Mouse (Mus musculus) midbrain, embryonic 14.5 days (tissue): Measurements from ENCODE around the gene Plekhg1. TPM values are rescaled to one million over a fixed set of nuclear protein-coding genes. Genes with fewer than 3 reads are reported as not detected.
A peak's percentile ranks its signal among the peaks of the same experiment; 100 is the strongest.

Source experiments
- ATAC-seq: fragments of 200-750 bp; cut with Nextera tagmentation; 2 replicates; pipeline ENCODE4 v1.8.0; 2017; ENCODE audit warnings: moderate number of reproducible peaks, moderate library complexity; ENCODE audit not compliant: low FRiP score, low TSS enrichment
- DNase-seq: peaks from one replicate; pipeline ENCODE4 v3.0.0-alpha.2; 2015
- H3K27ac ChIP-seq: fragments of 300-500 bp; sonication (generic); replicated peaks from 2 replicates; pipeline ENCODE4 v1.5.1; 2014; ENCODE audit warnings: mild to moderate bottlenecking, low read depth, low read length, moderate library complexity
- H3K27me3 ChIP-seq: fragments of 300-500 bp; sonication (generic); 2 replicates; pipeline ENCODE4 v1.6.1; 2014; ENCODE audit warnings: low read length, control low read depth, mixed read lengths; ENCODE audit not compliant: control insufficient read depth, insufficient read depth
- H3K36me3 ChIP-seq: fragments of 300-500 bp; sonication (generic); 2 replicates; pipeline ENCODE4 v1.6.1; 2014; ENCODE audit warnings: low read length, control low read depth; ENCODE audit not compliant: control insufficient read depth, insufficient read depth
- H3K4me1 ChIP-seq: fragments of 300-500 bp; sonication (generic); 2 replicates; pipeline ENCODE4 v1.6.1; 2014; ENCODE audit warnings: mild to moderate bottlenecking, antibody characterized with exemption, low read length, control low read depth; ENCODE audit not compliant: control insufficient read depth, insufficient read depth
- H3K4me2 ChIP-seq: fragments of 300-500 bp; sonication (generic); 2 replicates; pipeline ENCODE4 v1.6.1; 2014; ENCODE audit warnings: mild to moderate bottlenecking, low read length, moderate library complexity
- H3K4me3 ChIP-seq: fragments of 300-500 bp; sonication (generic); replicated peaks from 2 replicates; pipeline ENCODE4 v1.5.1; 2014; ENCODE audit warnings: low read depth, low read length
- H3K9ac ChIP-seq: fragments of 300-500 bp; sonication (generic); replicated peaks from 2 replicates; pipeline ENCODE4 v1.6.1; 2014; ENCODE audit warnings: mild to moderate bottlenecking, low read length, moderate library complexity
- H3K9me3 ChIP-seq: fragments of 300-500 bp; sonication (generic); 2 replicates; pipeline ENCODE4 v1.6.1; 2016; ENCODE audit warnings: low read length, control low read depth, mixed read lengths; ENCODE audit not compliant: control insufficient read depth
- WGBS: fragments of 180-500 bp; shearing (Covaris S2); extraction: QIAGEN DNeasy Blood & Tissue Kit; methylation state at CpG from one replicate; pipeline ENCODE4 v1.1.7; 2014; 5-methylcytosine and 5-hydroxymethylcytosine counted together
- polyA plus RNA-seq: library from polyadenylated mRNA; unstranded; fragments of >200 nt; fragmentation: Nextera tagmentation; extraction: Ambion mirVana; gene quantifications from 2 replicates; pipeline ENCODE4 v1.2.1, GENCODE M21; 2014

The Plekhg1 gene
- polyA plus RNA-seq, 1 experiment from 2014 or later: 8.9 TPM

DNA sequence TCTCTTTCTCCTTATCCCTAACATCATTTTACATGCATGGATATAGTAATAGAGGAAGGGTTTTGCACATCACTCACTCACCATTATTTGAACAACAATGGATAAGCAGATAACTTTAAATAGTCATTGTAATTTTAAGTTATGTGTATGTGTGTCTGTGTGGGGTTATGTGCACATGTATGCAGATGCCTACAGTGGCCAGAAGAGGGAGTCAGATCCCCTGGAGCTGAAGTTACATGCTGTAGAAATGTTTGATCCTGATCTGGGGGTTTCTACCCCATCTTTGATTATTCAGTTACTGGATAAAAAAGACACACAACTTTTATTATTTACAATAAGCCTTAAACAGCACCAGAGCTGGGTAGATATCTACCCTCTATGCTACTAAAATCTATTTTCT, 127.1 kb downstream of the Plekhg1 start:
- Histone ChIP-seq H3K4me2 (no peak overlapping the region), H3K27ac (no peak overlapping the region), H3K9me3 (no peaks in the 10 kb centered on the region), H3K4me3 (no peak overlapping the region), H3K9ac (no peak overlapping the region), H3K4me1 (peaks cover 12% of the 10 kb centered on the region), H3K27me3 (no peaks in the 10 kb centered on the region), H3K36me3 (no peaks in the 10 kb centered on the region)
- no peak for DNase-seq
- no peak for ATAC-seq

GRCm38 (mm10) chr10:3870828-3871227, 130.7 kb downstream of the Plekhg1 start:
- no peak overlapping the region for H3K27ac ChIP-seq
- no peak for ATAC-seq
- 97% methylated on average over 5 of the region's 5 CpGs for WGBS
- no peaks in the 10 kb centered on the region for H3K27me3 ChIP-seq
- H3K9ac ChIP-seq: no peak overlapping the region
- no peak overlapping the region for H3K4me3 ChIP-seq
- H3K4me1 ChIP-seq: no peaks in the 10 kb centered on the region
- no peak overlapping the region for H3K4me2 ChIP-seq
- DNase-seq: no peak
- H3K36me3 ChIP-seq: 0 out of 2 replicates have a peak, but pooled peaks cover 4% of the 10 kb centered on the region
- no peaks in the 10 kb centered on the region for H3K9me3 ChIP-seq

- ATAC-seq (no peak), DNase-seq (no peak)
- Histone ChIP-seq H3K9ac (no peak overlapping the region), H3K4me1 (no peaks in the 10 kb centered on the region), H3K4me2 (no peak overlapping the region), H3K9me3 (no peaks in the 10 kb centered on the region), H3K27me3 (no peaks in the 10 kb centered on the region), H3K36me3 (0 out of 2 replicates have a peak, but pooled peaks cover 4% of the 10 kb centered on the region), H3K4me3 (no peak overlapping the region), H3K27ac (no peak overlapping the region)
- 92% methylated on average over 6 of the region's 6 CpGs for WGBS
Measured at GRCm38 (mm10) chr10:3873467-3873866, 133.3 kb downstream of the Plekhg1 start.

DNA sequence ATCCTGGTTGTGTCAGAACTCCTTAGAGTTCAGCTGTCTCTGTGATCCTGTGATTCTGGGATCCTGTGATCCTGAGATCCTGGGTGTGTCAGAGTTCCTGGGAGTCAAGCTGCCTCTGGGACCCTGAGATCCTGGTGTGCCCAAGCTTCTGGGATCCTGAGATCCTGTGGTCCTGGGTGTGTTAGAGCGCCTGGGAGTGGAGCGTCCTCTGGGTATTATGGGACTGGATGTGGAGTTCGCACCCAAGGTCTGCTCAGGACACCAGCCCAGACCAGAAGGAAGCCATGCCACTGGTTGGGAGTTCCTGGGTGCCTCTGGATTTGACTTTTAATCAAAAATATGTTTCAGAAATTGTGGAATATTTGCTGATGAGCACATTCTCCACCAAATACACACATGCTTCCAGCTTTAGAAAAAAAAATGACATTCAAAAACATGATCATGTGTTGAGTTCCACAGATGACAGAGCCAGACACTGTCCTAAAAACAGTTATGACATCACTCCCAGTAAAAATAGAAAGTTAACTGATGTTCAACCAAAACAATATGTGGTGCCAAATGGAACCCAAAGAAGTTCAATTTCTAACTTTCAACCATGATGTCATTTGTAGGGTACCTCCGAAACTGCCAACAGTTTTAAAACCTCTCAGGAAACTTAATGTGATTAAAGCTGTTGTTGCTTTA, 137.8 kb downstream of the Plekhg1 start:
- H3K9me3 ChIP-seq: no peaks in the 10 kb centered on the region
- ATAC-seq: no peak
- no peak overlapping the region for H3K4me3 ChIP-seq
- no peaks in the 10 kb centered on the region for H3K27me3 ChIP-seq
- over 99% methylated on average over 4 of the region's 4 CpGs for WGBS
- H3K4me2 ChIP-seq: no peak overlapping the region
- no peak overlapping the region for H3K27ac ChIP-seq
- H3K36me3 ChIP-seq: 0 out of 2 replicates have a peak, but pooled peaks cover 3% of the 10 kb centered on the region
- no peak for DNase-seq
- H3K4me1 ChIP-seq: no peaks in the 10 kb centered on the region
- no peak overlapping the region for H3K9ac ChIP-seq

DNA sequence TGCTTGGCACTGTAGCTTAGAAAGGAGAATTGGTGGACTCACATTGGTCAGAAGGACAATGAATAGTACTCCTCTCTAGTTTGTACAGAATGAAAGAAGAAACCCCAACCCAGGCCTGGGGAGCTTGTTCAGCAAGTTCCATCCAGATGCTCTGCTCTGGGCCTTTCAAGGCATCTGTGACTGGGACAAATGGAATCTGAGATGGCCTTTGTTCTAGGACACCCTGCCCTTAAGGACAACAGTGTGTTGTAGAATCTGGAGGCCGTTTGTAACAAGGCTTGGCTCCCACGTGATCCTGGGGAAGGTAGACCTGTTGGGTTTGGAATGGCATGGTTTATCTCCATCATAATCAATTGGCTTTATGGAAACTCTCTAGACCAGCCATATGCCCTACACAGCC, 141.0 kb downstream of the Plekhg1 start:
- Histone ChIP-seq H3K4me1 (no peaks in the 10 kb centered on the region), H3K27me3 (no peaks in the 10 kb centered on the region), H3K9me3 (no peaks in the 10 kb centered on the region), H3K9ac (no peak overlapping the region), H3K4me3 (no peak overlapping the region), H3K4me2 (no peak overlapping the region), H3K36me3 (no peaks in the 10 kb centered on the region), H3K27ac (no peak overlapping the region)
- ATAC-seq (no peak), DNase-seq (no peak)
- 85% methylated on average over 2 of the region's 2 CpGs for WGBS

GRCm38 (mm10) chr10:3888510-3888909, 148.3 kb downstream of the Plekhg1 start:
- Histone ChIP-seq H3K9me3 (no peaks in the 10 kb centered on the region), H3K36me3 (no peaks in the 10 kb centered on the region), H3K9ac (no peak overlapping the region), H3K4me2 (no peak overlapping the region), H3K4me3 (no peak overlapping the region), H3K4me1 (peaks cover 7% of the 10 kb centered on the region; the same call in 1 of the 2 replicates), H3K27me3 (no peaks in the 10 kb centered on the region), H3K27ac (no peak overlapping the region)
- ATAC-seq (no peak), DNase-seq (no peak)
- 86% methylated on average over 4 of the region's 4 CpGs for WGBS

GRCm38 (mm10) chr10:3891381-3892263, 151.5 kb downstream of the Plekhg1 start:
- 19% methylated on average over 3 of the region's 3 CpGs for WGBS
- no peak overlapping the region for H3K9ac ChIP-seq
- peak; percentile 79 for ATAC-seq

GRCm38 (mm10) chr10:3892368-3892767, 152.2 kb downstream of the Plekhg1 start:
- Histone ChIP-seq H3K36me3 (no peaks in the 10 kb centered on the region), H3K9ac (no peak overlapping the region), H3K9me3 (no peaks in the 10 kb centered on the region), H3K27ac (peak overlapping the region; percentile 64), H3K4me3 (no peak overlapping the region), H3K27me3 (no peaks in the 10 kb centered on the region), H3K4me2 (no peak overlapping the region), H3K4me1 (peaks cover 11% of the 10 kb centered on the region; the same call in 1 of the 2 replicates)
- WGBS: 35% methylated on average over 3 of the region's 3 CpGs
- ATAC-seq: no peak
- no peak for DNase-seq

More at GRCm38 (mm10) chr10:3891381-3892263, 151.5 kb downstream of the Plekhg1 start:
- Histone ChIP-seq H3K9me3 (no peaks in the 10 kb centered on the region), H3K4me1 (peaks cover 11% of the 10 kb centered on the region; the same call in 1 of the 2 replicates), H3K27ac (peak overlapping the region; percentile 64), H3K36me3 (no peaks in the 10 kb centered on the region), H3K27me3 (no peaks in the 10 kb centered on the region), H3K4me2 (no peak overlapping the region), H3K4me3 (no peak overlapping the region)
- DNase-seq: peak; percentile 69
